Mouse (Mus musculus) hindbrain, embryonic 16.5 days (tissue): ENCODE measurements around the gene Gm42878. TPM values are rescaled to one million over a fixed set of nuclear protein-coding genes. Genes with fewer than 3 reads are reported as not detected.

Experiments
- ATAC-seq: fragments of 200-750 bp; cut with Nextera tagmentation; 2 replicates; pipeline ENCODE4 v1.8.0; 2017; ENCODE audit warnings: moderate TSS enrichment, moderate library complexity
- H3K27ac ChIP-seq: fragments of 300-500 bp; sonication (generic); 2 replicates; pipeline ENCODE4 v1.5.1; 2014; ENCODE audit warnings: low read depth, mild to moderate bottlenecking, control low read depth, low read length, moderate library complexity
- H3K27me3 ChIP-seq: fragments of 300-500 bp; sonication (generic); replicated peaks from 2 replicates; pipeline ENCODE4 v1.6.1; 2014; ENCODE audit warnings: low read length; ENCODE audit not compliant: control insufficient read depth, insufficient read depth
- H3K36me3 ChIP-seq: fragments of 300-500 bp; sonication (generic); 2 replicates; pipeline ENCODE4 v1.6.1; 2014; ENCODE audit warnings: mild to moderate bottlenecking, low read length, moderate library complexity, mixed read lengths; ENCODE audit not compliant: control insufficient read depth, insufficient read depth
- H3K4me1 ChIP-seq: fragments of 300-500 bp; sonication (generic); 2 replicates; pipeline ENCODE4 v1.6.1; 2014; ENCODE audit warnings: low read depth, low read length; ENCODE audit not compliant: control insufficient read depth, insufficient read depth
- H3K4me2 ChIP-seq: fragments of 300-500 bp; sonication (generic); 2 replicates; pipeline ENCODE4 v1.6.1; 2014; ENCODE audit warnings: mild to moderate bottlenecking, low read length, control low read depth, moderate library complexity
- H3K4me3 ChIP-seq: fragments of 300-500 bp; sonication (generic); 2 replicates; pipeline ENCODE4 v1.5.1; 2014; ENCODE audit warnings: mild to moderate bottlenecking, low read length, control low read depth, moderate library complexity
- H3K9ac ChIP-seq: fragments of 300-500 bp; sonication (generic); 2 replicates; pipeline ENCODE4 v1.6.1; 2014; ENCODE audit warnings: low read depth, mild to moderate bottlenecking, control low read depth, low read length, moderate library complexity
- H3K9me3 ChIP-seq: fragments of 300-500 bp; sonication (generic); 2 replicates; pipeline ENCODE4 v1.6.1; 2014; ENCODE audit warnings: mild to moderate bottlenecking, low read length, moderate library complexity; ENCODE audit not compliant: control insufficient read depth
- WGBS: fragments of 180-500 bp; shearing (Covaris S2); extraction: QIAGEN DNeasy Blood & Tissue Kit; methylation state at CpG from one replicate; pipeline ENCODE4 v1.1.7; 2014; 5-methylcytosine and 5-hydroxymethylcytosine counted together
- polyA plus RNA-seq: library from polyadenylated mRNA; unstranded; fragments of >200 nt; fragmentation: Nextera tagmentation; extraction: Ambion mirVana; gene quantifications from 2 replicates; pipeline ENCODE4 v1.2.1, GENCODE M21; 2015

Gm42878 gene
- polyA plus RNA-seq, 1 experiment from 2014 or later: not detected

DNA sequence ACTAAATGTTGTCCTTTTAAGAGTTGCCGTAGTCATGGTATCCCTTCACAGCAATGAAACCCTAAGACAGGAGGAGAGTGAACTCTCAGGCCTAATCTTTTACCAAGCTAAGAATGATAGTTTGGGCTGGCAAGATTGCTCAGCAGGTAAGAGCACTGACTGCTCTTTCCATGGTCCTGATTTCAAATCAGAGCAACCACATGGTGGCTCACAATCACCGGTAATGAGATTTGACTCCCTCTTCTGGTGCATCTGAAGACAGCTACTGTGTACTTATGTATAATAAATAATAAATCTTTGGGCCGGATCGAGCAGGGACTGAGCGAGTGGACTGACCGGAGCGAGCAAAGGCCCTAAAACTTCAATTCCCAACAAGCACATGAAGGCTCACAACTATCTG is 4.0 kb downstream of the Gm42878 start:
- ATAC-seq: no peak
- Histone ChIP-seq H3K4me3 (no peak overlapping the region), H3K4me1 (peaks cover 21% of the 10 kb centered on the region), H3K36me3 (peaks cover 5% of the 10 kb centered on the region), H3K4me2 (no peak overlapping the region), H3K9ac (no peak overlapping the region), H3K9me3 (no peaks in the 10 kb centered on the region), H3K27me3 (no peaks in the 10 kb centered on the region), H3K27ac (no peak overlapping the region)
- 86% methylated on average over 7 of the region's 7 CpGs for WGBS

DNA sequence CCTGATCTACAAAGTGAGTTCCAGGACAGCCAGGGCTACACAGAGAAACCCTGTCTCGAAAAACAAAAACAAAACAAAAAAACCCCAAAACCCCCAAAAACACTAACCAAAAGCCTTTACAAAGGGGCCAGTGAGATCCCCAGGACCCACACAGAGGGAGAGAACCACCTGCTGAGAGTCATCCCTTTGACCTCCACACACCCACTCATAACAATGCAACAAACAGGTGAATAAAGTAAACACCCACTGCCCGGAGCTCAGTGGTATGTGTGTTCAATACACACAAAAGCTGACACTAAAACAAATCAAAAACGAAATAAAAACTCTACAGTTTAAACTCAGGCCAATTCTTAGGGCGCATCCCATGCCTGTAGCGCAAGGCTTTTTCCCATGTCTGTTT is 5.2 kb downstream of the Gm42878 start:
- H3K27ac ChIP-seq: no peak overlapping the region
- H3K9ac ChIP-seq: no peak overlapping the region
- peaks cover 14% of the 10 kb centered on the region for H3K36me3 ChIP-seq
- ATAC-seq: no peak
- H3K9me3 ChIP-seq: no peaks in the 10 kb centered on the region
- H3K27me3 ChIP-seq: no peaks in the 10 kb centered on the region
- H3K4me2 ChIP-seq: no peak overlapping the region
- H3K4me1 ChIP-seq: peaks cover 21% of the 10 kb centered on the region
- 95% methylated on average over 5 of the region's 5 CpGs for WGBS
- H3K4me3 ChIP-seq: no peak overlapping the region

DNA sequence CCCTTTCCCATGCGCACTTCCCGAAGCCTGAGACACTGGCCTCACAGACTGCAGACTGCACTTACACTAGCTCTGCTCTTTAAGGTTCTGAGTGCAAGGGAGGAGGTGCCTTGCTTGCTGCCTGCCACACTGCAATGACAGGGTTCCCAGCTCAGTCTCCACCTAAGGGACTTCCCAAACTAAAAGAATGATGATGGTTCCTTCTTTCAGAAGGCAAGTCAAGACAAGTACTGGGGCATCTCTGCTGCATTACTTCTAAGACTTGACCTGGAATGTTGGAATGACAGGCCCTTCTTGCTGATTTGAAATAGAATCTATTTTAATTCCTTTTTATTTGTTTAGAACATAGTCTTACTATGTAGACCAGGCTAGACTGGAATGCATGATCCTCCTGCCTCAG is 7.7 kb downstream of the Gm42878 start:
- no peaks in the 10 kb centered on the region for H3K9me3 ChIP-seq
- H3K4me2 ChIP-seq: no peak overlapping the region
- no peak overlapping the region for H3K27ac ChIP-seq
- H3K36me3 ChIP-seq: peaks cover 28% of the 10 kb centered on the region
- ATAC-seq: no peak
- no peak overlapping the region for H3K4me3 ChIP-seq
- no peak overlapping the region for H3K9ac ChIP-seq
- no peaks in the 10 kb centered on the region for H3K27me3 ChIP-seq
- 70% methylated on average over 2 of the region's 2 CpGs for WGBS
- peaks cover 3% of the 10 kb centered on the region for H3K4me1 ChIP-seq

DNA sequence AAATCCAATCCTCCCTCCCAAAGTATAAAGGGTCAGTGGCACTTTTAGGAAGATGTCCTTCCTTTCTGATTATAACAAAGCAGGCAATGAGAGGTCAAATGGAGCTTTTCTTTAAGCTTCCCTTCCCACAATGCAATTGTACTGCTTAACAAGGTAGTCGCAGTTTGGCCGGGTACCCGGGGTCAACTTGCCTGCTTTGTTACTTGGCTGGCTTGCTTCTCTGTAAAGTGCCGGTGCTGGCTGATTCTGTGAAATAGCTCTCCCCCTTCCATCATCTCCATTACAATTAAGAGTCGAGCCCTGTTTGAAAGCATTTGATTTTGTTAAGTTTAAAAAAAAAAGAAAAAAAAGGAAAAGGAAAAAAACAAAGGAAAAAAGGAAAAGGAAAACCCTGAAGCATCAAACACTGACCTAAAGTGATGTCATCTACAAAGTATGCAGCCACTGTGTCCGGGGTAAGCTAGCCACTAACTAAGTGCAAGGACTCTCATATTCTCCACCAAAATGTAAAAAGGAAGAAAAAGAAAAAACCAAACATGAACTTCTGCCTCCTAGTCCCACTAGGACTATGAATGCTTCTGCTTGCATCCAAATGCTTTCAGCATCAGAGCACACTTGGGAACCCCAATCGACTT is 8.2 kb downstream of the Gm42878 start:
- Histone ChIP-seq H3K9me3 (no peaks in the 10 kb centered on the region), H3K9ac (no peak overlapping the region), H3K36me3 (peaks cover 31% of the 10 kb centered on the region), H3K4me3 (no peak overlapping the region), H3K27ac (no peak overlapping the region), H3K4me2 (no peak overlapping the region), H3K27me3 (no peaks in the 10 kb centered on the region), H3K4me1 (no peaks in the 10 kb centered on the region)
- ATAC-seq: no peak
- 57% methylated on average over 7 of the region's 7 CpGs for WGBS

DNA sequence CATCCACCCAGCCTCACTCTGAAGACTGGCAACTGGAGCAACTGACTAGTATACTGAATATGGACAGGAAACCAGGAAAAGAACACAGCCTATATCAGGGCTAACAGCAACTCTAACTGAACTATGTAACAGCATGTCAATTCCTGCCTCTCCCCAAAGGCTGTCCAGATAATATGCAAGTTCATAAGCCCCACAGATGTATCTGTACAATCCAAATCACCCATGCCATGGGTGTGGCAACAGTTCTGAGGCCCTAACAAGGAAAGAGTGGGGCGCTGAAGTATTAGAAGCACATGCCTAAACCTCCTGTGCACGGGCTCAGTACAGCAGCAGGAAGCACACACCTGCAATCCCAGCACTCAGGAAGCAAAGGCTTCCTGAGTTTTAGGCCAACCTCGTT is 10.2 kb downstream of the Gm42878 start:
- WGBS: 90% methylated on average over 3 of the region's 3 CpGs
- H3K9me3 ChIP-seq: no peaks in the 10 kb centered on the region
- no peak for ATAC-seq
- H3K27me3 ChIP-seq: no peaks in the 10 kb centered on the region
- H3K9ac ChIP-seq: no peak overlapping the region
- no peak overlapping the region for H3K27ac ChIP-seq
- no peaks in the 10 kb centered on the region for H3K4me1 ChIP-seq
- peaks cover 41% of the 10 kb centered on the region for H3K36me3 ChIP-seq
- H3K4me2 ChIP-seq: no peak overlapping the region
- H3K4me3 ChIP-seq: no peak overlapping the region

DNA sequence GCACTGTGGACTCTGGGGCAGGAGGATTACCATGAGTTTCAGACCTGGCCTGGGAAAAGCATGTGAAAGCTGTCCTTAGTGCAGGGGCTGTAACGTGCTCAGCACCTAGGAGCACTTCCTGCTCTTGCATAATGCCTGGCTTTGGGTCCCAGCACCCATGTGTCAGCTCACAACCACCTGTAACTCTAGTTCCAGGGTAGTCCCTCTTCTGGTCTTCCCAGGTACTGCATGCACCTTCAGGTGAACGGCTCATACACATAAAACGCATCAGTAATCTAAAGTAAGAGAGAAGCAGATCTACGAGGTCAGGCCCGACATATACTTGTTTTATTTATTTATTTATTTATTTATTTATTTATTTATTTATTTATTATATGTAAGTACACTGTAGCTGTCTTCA is 10.8 kb downstream of the Gm42878 start:
- no peak overlapping the region for H3K4me2 ChIP-seq
- H3K27me3 ChIP-seq: no peaks in the 10 kb centered on the region
- 94% methylated on average over 5 of the region's 5 CpGs for WGBS
- no peak overlapping the region for H3K27ac ChIP-seq
- no peak for ATAC-seq
- H3K4me1 ChIP-seq: no peaks in the 10 kb centered on the region
- H3K9me3 ChIP-seq: no peaks in the 10 kb centered on the region
- H3K9ac ChIP-seq: no peak overlapping the region
- H3K4me3 ChIP-seq: no peak overlapping the region
- peaks cover 41% of the 10 kb centered on the region for H3K36me3 ChIP-seq

DNA sequence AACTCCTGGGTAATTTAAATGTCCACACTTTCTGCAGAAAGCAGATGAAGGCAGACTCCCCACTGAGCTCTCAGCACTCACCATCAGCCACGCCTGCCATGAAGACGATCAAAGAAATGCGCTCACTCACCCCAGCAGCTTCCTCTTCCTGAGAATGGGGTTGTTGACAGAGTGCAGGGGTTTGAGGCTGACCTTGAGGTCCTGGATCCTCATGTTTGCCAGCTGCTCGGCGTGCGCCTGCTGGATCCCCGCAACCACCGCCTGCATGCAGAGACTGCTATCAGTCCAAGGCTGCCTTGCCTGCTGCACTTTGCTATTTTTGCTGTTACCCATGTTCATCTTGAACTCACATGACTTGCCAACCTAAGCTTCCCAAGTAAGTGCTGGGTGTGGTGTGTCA is 18.3 kb downstream of the Gm42878 start:
- no peaks in the 10 kb centered on the region for H3K27me3 ChIP-seq
- ATAC-seq: no peak
- no peaks in the 10 kb centered on the region for H3K9me3 ChIP-seq
- no peak overlapping the region for H3K4me2 ChIP-seq
- peaks cover 42% of the 10 kb centered on the region for H3K36me3 ChIP-seq
- no peaks in the 10 kb centered on the region for H3K4me1 ChIP-seq
- H3K4me3 ChIP-seq: no peak overlapping the region
- no peak overlapping the region for H3K27ac ChIP-seq
- no peak overlapping the region for H3K9ac ChIP-seq
- 70% methylated on average over 8 of the region's 8 CpGs for WGBS

DNA sequence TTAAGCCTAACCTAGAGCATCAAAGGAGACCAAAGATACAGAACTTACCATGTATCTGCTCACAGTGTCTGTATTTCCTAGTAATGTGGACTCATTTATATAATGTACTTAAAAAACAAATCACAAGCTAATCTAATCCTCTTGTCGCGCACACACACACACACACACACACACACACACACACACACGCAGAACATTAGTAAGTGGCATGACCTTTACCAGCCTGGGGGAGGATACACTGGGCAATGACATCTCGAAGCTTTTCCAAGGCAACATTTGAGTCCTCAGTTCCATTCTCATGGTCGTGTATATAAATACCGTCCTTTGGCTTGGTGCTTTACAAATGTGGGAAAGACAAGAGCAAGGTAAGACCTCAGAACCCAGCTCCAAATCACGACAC is 18.8 kb downstream of the Gm42878 start:
- Histone ChIP-seq H3K27me3 (no peaks in the 10 kb centered on the region), H3K9me3 (no peaks in the 10 kb centered on the region), H3K9ac (no peak overlapping the region), H3K36me3 (peaks cover 42% of the 10 kb centered on the region), H3K27ac (no peak overlapping the region), H3K4me3 (no peak overlapping the region), H3K4me2 (no peak overlapping the region), H3K4me1 (no peaks in the 10 kb centered on the region)
- WGBS: 88% methylated on average over 7 of the region's 7 CpGs
- no peak for ATAC-seq

DNA sequence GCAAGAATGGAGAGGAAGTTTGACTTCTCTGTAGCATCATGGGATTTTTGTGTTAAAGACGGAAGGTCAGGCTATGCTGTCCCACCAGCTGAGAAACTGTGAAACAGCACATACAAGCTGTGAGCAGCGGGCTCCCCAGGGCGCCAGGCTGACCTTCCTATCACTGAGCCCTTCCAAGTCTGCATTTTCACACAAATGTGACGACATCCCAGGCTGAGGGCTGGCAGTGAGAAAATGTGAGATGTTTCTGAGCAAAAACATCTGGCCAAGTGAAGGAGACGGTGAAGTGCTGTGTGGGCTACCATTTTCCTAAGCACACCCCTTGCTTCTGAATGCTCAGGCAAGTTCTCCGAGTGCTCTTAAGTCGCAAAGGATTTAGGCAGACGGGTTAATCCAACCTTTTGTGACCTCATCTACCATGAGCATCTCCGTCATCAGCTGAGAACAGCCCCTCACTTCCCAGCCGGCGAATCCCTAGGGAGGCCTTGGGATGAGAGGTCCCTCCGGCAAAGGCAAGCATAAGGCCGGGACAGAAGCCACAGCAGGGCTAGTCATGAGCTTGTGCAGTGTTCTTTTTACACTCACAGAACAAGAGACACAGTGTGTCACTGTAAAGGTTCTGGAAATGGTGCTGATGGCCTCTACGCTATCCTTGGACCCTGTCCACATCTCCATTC is 19.4 kb downstream of the Gm42878 start:
- Histone ChIP-seq H3K9me3 (no peaks in the 10 kb centered on the region), H3K9ac (no peak overlapping the region), H3K27me3 (no peaks in the 10 kb centered on the region), H3K4me3 (no peak overlapping the region), H3K4me1 (no peaks in the 10 kb centered on the region), H3K4me2 (no peak overlapping the region), H3K27ac (no peak overlapping the region), H3K36me3 (peaks cover 42% of the 10 kb centered on the region)
- no peak for ATAC-seq
- WGBS: 92% methylated on average over 14 of the region's 14 CpGs
